Mouse (Mus musculus) CH12.LX (cell line): ENCODE data around the gene Rpl32. TPM values are rescaled to one million over a fixed set of nuclear protein-coding genes. Genes with fewer than 3 reads are reported as not detected.

ENCODE experiments used
- DNase-seq: peaks from one replicate; pipeline ENCODE4 v3.0.0-alpha.2; 2013; ENCODE audit errors: extremely low read depth
- H3K27ac ChIP-seq: 2 replicates; pipeline ENCODE4 v1.5.1; 2012; ENCODE audit warnings: low read depth, mild to moderate bottlenecking, control low read depth, moderate library complexity; ENCODE audit not compliant: insufficient read depth
- H3K27me3 ChIP-seq: replicated peaks from 2 replicates; pipeline ENCODE3; 2012; ENCODE audit warnings: inconsistent platforms
- H3K36me3 ChIP-seq, 2 experiments: replicated peaks in 1 of 2; 2 replicates each; pipeline versions ENCODE3 to v1.6.1; 2012; ENCODE audit warnings: inconsistent platforms in 1 of 2, low read length in 1 of 2, mild to moderate bottlenecking in 1 of 2, mixed read lengths in 1 of 2, moderate library complexity in 1 of 2; ENCODE audit not compliant: control insufficient read depth in 1 of 2, insufficient read depth in 1 of 2
- H3K4me1 ChIP-seq, 2 experiments: 2 replicates each; pipeline ENCODE4 v1.6.1; 2012; ENCODE audit warnings: inconsistent platforms in 1 of 2, moderate library complexity in 1 of 2; ENCODE audit not compliant: insufficient read depth in 2 of 2, control insufficient read depth in 1 of 2
- H3K4me2 ChIP-seq: 2 replicates; pipeline ENCODE4 v1.6.1; 2012; ENCODE audit warnings: low read depth, mild to moderate bottlenecking, control low read depth; ENCODE audit not compliant: poor library complexity, insufficient read depth, severe bottlenecking
- H3K4me3 ChIP-seq, 3 experiments: fragments of 150-350 bp in 1 of 3; sonication (generic) in 1 of 3; replicated peaks in 1 of 3; 2 replicates each; pipeline versions ENCODE3 to v1.5.1; 2011 to 2012; ENCODE audit warnings: low read depth in 2 of 3, low read length in 2 of 3, mild to moderate bottlenecking in 2 of 3, moderate library complexity in 2 of 3, control low read depth in 1 of 3, improper control_type of control experiment in 1 of 3, inconsistent platforms in 1 of 3, mixed read lengths in 1 of 3; ENCODE audit not compliant: poor library complexity in 1 of 3
- H3K79me2 ChIP-seq: replicated peaks from 2 replicates; pipeline ENCODE4 v1.6.1; 2012; ENCODE audit warnings: mild to moderate bottlenecking, moderate library complexity; ENCODE audit not compliant: control insufficient read depth, poor library complexity, insufficient read depth, severe bottlenecking; ENCODE audit errors: extremely low read depth
- H3K9ac ChIP-seq: 2 replicates; pipeline ENCODE4 v1.6.1; 2012; ENCODE audit warnings: low read depth, mild to moderate bottlenecking, control low read depth, moderate library complexity; ENCODE audit not compliant: insufficient read depth
- H3K9me3 ChIP-seq: replicated peaks from 2 replicates; pipeline ENCODE3; 2012; ENCODE audit warnings: low read length, inconsistent platforms, mixed read lengths
- E2F4 ChIP-seq: IDR thresholded peaks from 2 replicates; pipeline ENCODE4 v1.6.1; 2011; ENCODE audit warnings: low read depth, low read length, improper control_type of control experiment; ENCODE audit not compliant: insufficient replicate concordance
- ELF1 ChIP-seq: IDR thresholded peaks from 2 replicates; pipeline ENCODE4 v1.6.1; 2014; ENCODE audit warnings: low read depth, mild to moderate bottlenecking, inconsistent platforms, low read length, improper control_type of control experiment
- ETS1 ChIP-seq: conservative IDR thresholded peaks from 2 replicates; pipeline ENCODE4 v1.6.1; 2012; ENCODE audit warnings: low read depth, mild to moderate bottlenecking, inconsistent platforms, low read length, improper control_type of control experiment, moderate library complexity
- GABPA ChIP-seq: IDR thresholded peaks from 2 replicates; pipeline ENCODE4 v1.6.1; 2012; ENCODE audit warnings: low read depth, low read length, improper control_type of control experiment, inconsistent platforms; ENCODE audit not compliant: insufficient replicate concordance
- HCFC1 ChIP-seq: IDR thresholded peaks from 2 replicates; pipeline ENCODE4 v1.6.1; 2012; ENCODE audit warnings: low read depth, mild to moderate bottlenecking, inconsistent platforms, low read length, improper control_type of control experiment
- JUND ChIP-seq: conservative IDR thresholded peaks from 2 replicates; pipeline ENCODE4 v1.6.1; 2011; ENCODE audit warnings: low read depth, low read length, improper control_type of control experiment
- KAT2A ChIP-seq: IDR thresholded peaks from 2 replicates; pipeline ENCODE4 v1.6.1; 2012; ENCODE audit warnings: low read length, improper control_type of control experiment, inconsistent platforms; ENCODE audit not compliant: insufficient replicate concordance
- MAFK ChIP-seq: IDR thresholded peaks from 2 replicates; pipeline ENCODE4 v1.6.1; 2011; ENCODE audit warnings: low read length, improper control_type of control experiment; ENCODE audit not compliant: insufficient replicate concordance
- MAZ ChIP-seq: IDR thresholded peaks from 2 replicates; pipeline ENCODE4 v1.6.1; 2012; ENCODE audit warnings: low read depth, mild to moderate bottlenecking, inconsistent platforms, low read length, improper control_type of control experiment, moderate library complexity
- MEF2A ChIP-seq: IDR thresholded peaks from 2 replicates; pipeline ENCODE4 v1.6.1; 2014; ENCODE audit warnings: low read depth, mild to moderate bottlenecking, inconsistent platforms, low read length, improper control_type of control experiment, borderline replicate concordance
- MXI1 ChIP-seq: IDR thresholded peaks from 2 replicates; pipeline ENCODE4 v1.6.1; 2011; ENCODE audit warnings: mild to moderate bottlenecking, low read depth, low read length, improper control_type of control experiment
- POLR2A ChIP-seq: IDR thresholded peaks from 2 replicates; pipeline ENCODE4 v1.6.1; 2011; ENCODE audit warnings: low read depth, mild to moderate bottlenecking, improper control_type of control experiment, low read length
- POLR2AphosphoS2 ChIP-seq: IDR thresholded peaks from 2 replicates; pipeline ENCODE4 v1.6.1; 2011; ENCODE audit warnings: low read depth, low read length, improper control_type of control experiment
- RAD21 ChIP-seq: IDR thresholded peaks from 2 replicates; pipeline ENCODE4 v1.6.1; 2011; ENCODE audit warnings: low read depth, mild to moderate bottlenecking, low read length, improper control_type of control experiment, moderate library complexity
- SIN3A ChIP-seq: IDR thresholded peaks from 2 replicates; pipeline ENCODE4 v1.6.1; 2012; ENCODE audit warnings: low read length, improper control_type of control experiment, inconsistent platforms
- SMC3 ChIP-seq: IDR thresholded peaks from 2 replicates; pipeline ENCODE4 v1.6.1; 2011; ENCODE audit warnings: low read depth, low read length, improper control_type of control experiment
- TBP ChIP-seq: conservative IDR thresholded peaks from 2 replicates; pipeline ENCODE4 v1.6.1; 2011; ENCODE audit warnings: low read depth, low read length, improper control_type of control experiment
- USF2 ChIP-seq: conservative IDR thresholded peaks from 2 replicates; pipeline ENCODE4 v1.6.1; 2011; ENCODE audit warnings: low read depth, low read length, improper control_type of control experiment
- ZC3H11A ChIP-seq: IDR thresholded peaks from 2 replicates; pipeline ENCODE4 v1.6.1; 2012; ENCODE audit warnings: low read depth, mild to moderate bottlenecking, inconsistent platforms, low read length, improper control_type of control experiment
- ZMIZ1 ChIP-seq: IDR thresholded peaks from 2 replicates; pipeline ENCODE4 v1.6.1; 2012; ENCODE audit warnings: low read depth, mild to moderate bottlenecking, inconsistent platforms, low read length, improper control_type of control experiment
- ZNF384 ChIP-seq: IDR thresholded peaks from 2 replicates; pipeline ENCODE4 v1.6.1; 2012; ENCODE audit warnings: low read depth, low read length, improper control_type of control experiment, inconsistent platforms
- dilution Hi-C: fragments of 300-500 bp; cut with MboI; formaldehyde crosslinking; loops from 2 replicates; pipeline ENCODE4 v1.14.3; 2020; ENCODE audit warnings: low sequenced_read_pairs; ENCODE audit not compliant: extremely low pct_unique_long_range_greater_than_20kb, extremely low pct_ligation_motif_present
- in situ Hi-C: fragments of 300-500 bp; cut with MboI; formaldehyde crosslinking; loops from 3 replicates; pipeline ENCODE4 v1.14.3; 2019; ENCODE audit warnings: low sequenced_read_pairs, low pct_ligation_motif_present, low pct_unique_long_range_greater_than_20kb, mixed read lengths
- polyA plus RNA-seq: library from polyadenylated mRNA; unstranded; fragments of >175 nt; gene quantifications from 2 replicates; pipeline ENCODE4 v1.2.1, GENCODE M21; 2012; ENCODE audit warnings: low read depth; ENCODE audit not compliant: insufficient read length
- total RNA-seq, 2 experiments: library from RNA; depleted of rRNA; stranded (reverse); fragments of 300-350 nt in 1 of 2; fragments of >200 nt in 1 of 2; gene quantifications; 2 replicates each; pipeline ENCODE4 v1.2.3; 2012 to 2014

The Rpl32 gene
- total and polyA plus RNA-seq, 3 experiments: 3,370 to 7,473 (median 5,276) TPM

- TF ChIP-seq ETS1 (no peak), POLR2AphosphoS2 (no peak), MEF2A (no peak)
- no peak overlapping the region for H3K27ac ChIP-seq
- no peak overlapping the region for H3K4me3 ChIP-seq
- H3K27me3 ChIP-seq: no peaks in the 10 kb centered on the region
- in situ Hi-C loops: loop anchor here (5.0 kb wide), 1 partner anchor 38 kb away; no protein-coding TSS in a partner anchor
- no peak overlapping the region for H3K4me2 ChIP-seq
- H3K36me3 ChIP-seq: no peaks in the 10 kb centered on the region
- H3K4me1 ChIP-seq: peaks cover 15 to 41% of the 10 kb centered on the region in 2 experiments
- H3K79me2 ChIP-seq: no peaks in the 10 kb centered on the region
- H3K9ac ChIP-seq: no peak overlapping the region
- no peak for DNase-seq
- dilution Hi-C loops: no loop called here
- H3K9me3 ChIP-seq: peaks cover 2% of the 10 kb centered on the region
These were observed 48.4 kb downstream of the Rpl32 start for GRCm38 (mm10) chr6:115760137-115760536.

DNA sequence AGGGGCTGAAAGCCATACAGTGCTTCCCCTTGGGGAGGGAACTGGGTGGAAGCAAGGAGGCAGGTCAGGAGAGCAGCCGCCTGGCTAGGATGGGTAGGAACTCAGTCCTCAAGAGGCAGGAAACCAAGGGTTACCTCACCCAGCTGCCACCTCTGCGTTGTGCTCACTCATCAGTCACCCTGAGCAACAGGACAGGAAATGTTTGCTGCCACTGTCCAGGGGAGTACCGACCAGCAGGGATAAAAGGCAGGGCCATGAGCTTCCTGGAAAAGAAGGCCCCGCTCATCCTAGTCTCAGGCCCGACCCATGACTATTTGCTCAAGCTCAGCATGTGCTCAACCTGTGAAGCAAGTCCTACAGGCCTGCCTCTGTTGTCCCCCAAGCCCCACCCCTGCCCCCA is 49.1 kb downstream of the Rpl32 start:
- no peak overlapping the region for H3K9ac ChIP-seq
- dilution Hi-C loops (no loop called here), in situ Hi-C loops (no loop called here)
- H3K4me2 ChIP-seq: no peak overlapping the region
- no peak overlapping the region for H3K27ac ChIP-seq
- H3K4me1 ChIP-seq: peaks cover 15 to 41% of the 10 kb centered on the region in 2 experiments
- no peaks in the 10 kb centered on the region for H3K79me2 ChIP-seq
- TF ChIP-seq TBP: no peak
- TF ChIP-seq POLR2A: no peak
- no peak for TF ChIP-seq HCFC1
- TF ChIP-seq MAFK: no peak
- no peak for TF ChIP-seq RAD21
- no peak for TF ChIP-seq POLR2AphosphoS2
- TF ChIP-seq ZMIZ1: no peak
- no peak for TF ChIP-seq ZNF384
- no peak for TF ChIP-seq E2F4
- TF ChIP-seq ELF1: no peak
- TF ChIP-seq MXI1: no peak
- TF ChIP-seq SMC3: no peak
- TF ChIP-seq USF2: no peak
- no peak for TF ChIP-seq SIN3A
- no peak for TF ChIP-seq GABPA
- TF ChIP-seq JUND: no peak
- no peak for TF ChIP-seq KAT2A
- no peak for TF ChIP-seq ETS1
- TF ChIP-seq ZC3H11A: no peak
- TF ChIP-seq MAZ: no peak
- no peaks in the 10 kb centered on the region for H3K27me3 ChIP-seq
- H3K4me3 ChIP-seq: no peak overlapping the region
- peaks cover 2% of the 10 kb centered on the region for H3K9me3 ChIP-seq
- H3K36me3 ChIP-seq: no peaks in the 10 kb centered on the region
- DNase-seq: no peak
